Mouse (Mus musculus) heart, adult 10 weeks (tissue): Measurements from ENCODE around the gene Ren1. TPM values are rescaled to one million over a fixed set of nuclear protein-coding genes. Genes with fewer than 3 reads are reported as not detected.

Experiments used
- polyA plus RNA-seq: library from polyadenylated mRNA; stranded (reverse); fragments of 350-450 nt; fragmentation: Illumina TruSeq; extraction: RNeasy Lipid Tissue Mini Kit (QIAGEN cat#74804); gene quantifications from one replicate; pipeline ENCODE4 v1.2.3, GENCODE M21; 2014; ENCODE audit warnings: low read depth, low replicate concordance

The Ren1 gene
- polyA plus RNA-seq: 0.47 TPM

GRCm38 (mm10) chr1:133350210-133350609 is at the start of gene Ren1:
Gene Ren1, plus strand, starts transcription at chr1:133350510.

DNA sequence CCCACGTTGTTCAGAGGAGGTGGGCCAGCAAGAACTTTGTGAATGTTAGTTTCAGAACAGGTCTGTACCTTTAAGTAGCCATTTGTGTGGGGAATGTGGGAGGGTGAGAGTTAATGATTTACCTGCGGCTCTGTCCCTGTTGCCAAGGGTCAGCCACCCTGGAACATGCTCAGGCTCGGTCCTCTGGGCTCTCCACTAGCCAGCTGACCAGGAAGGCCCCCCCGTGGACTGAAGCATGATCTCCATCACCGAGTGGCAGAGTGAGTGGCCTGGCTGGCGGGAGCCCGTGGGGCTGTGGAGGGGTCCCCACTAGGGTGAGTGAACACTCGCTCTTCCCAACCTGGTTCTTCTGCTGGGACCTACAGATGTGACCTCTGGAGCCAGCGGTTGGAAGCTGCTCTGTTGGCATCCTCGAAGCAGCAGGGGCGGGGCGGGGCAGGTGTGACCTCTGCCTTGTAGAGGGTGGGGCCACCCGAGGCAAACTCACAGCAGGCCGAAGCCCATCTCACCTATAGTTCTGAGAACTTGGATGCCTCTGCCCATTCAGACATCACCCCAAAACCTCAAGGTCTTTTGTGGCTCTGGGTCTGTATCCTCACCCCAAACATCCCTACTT is 40.5 kb upstream of the Ren1 start, which contains the start of gene Golt1a:
Gene Golt1a, plus strand, starts transcription at position 149 of the 616 bp plus-strand sequence.

GRCm38 (mm10) chr1:133321267-133321925 is 28.9 kb upstream of the Ren1 start, which contains the start of gene Kiss1:
Gene Kiss1, plus strand, starts transcription at chr1:133321875.

DNA sequence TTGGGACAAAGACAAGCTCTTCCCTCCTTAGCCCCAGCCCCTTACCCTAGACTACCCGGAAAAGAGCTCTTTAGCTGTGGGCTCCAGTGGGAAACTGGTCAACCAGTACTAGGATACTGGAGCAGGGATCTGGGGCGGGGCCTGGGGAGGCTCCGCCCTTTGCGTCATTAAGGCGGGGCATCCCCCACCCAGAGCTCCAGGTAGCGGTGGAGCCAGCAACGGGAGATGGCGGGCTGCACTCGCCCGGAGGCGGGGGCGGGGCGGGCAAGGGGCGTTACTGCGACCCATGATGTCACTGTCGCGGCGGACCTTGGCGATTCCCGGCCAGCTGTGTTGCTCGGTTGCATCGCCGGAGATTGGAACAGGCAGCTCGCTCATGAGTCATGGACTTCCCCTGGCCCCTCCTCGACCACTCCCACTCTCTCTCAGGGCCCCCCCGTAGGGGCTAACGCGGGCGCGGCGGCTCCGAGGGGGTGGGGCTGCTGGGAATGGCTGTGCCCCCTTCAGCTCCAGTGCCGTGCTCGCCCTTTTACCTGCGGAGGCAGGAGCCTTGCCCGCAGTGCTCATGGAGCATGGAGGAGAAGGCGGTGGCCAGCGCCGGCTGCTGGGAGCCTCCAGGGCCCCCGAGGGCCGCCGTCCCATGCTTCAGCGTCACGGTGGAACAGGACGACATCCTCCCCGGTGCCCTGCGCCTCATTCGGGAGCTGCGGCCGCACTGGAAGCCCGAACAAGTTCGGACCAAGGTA is 13.1 kb downstream of the Ren1 start, which contains the start of gene Etnk2:
Gene Etnk2, plus strand, starts transcription at position 297 of the 746 bp plus-strand sequence.

Other genes starting within 250 kb of the Ren1 start
- 15.2 TPM for gene Ppp1r15b, start 219.4 kb upstream of the Ren1 start, polyA plus RNA-seq
- 66.6 TPM for gene Plekha6, start 186.3 kb upstream of the Ren1 start, polyA plus RNA-seq
- gene Golt1a, start 40.7 kb upstream of the Ren1 start, polyA plus RNA-seq: not detected
- not detected for gene Kiss1, start 28.6 kb upstream of the Ren1 start, polyA plus RNA-seq
- 1.0 TPM for gene Etnk2, start 13.1 kb downstream of the Ren1 start, polyA plus RNA-seq
- 14.8 TPM for gene Sox13, start 73.9 kb downstream of the Ren1 start, polyA plus RNA-seq